Mouse (Mus musculus) midbrain, embryonic 16.5 days (tissue): ENCODE measurements around the gene Nelfa. TPM values are rescaled to one million over a fixed set of nuclear protein-coding genes. Genes with fewer than 3 reads are reported as not detected.

Source experiments
- ATAC-seq: fragments of 200-750 bp; cut with Nextera tagmentation; 2 replicates; pipeline ENCODE4 v1.8.0; 2017; ENCODE audit warnings: moderate TSS enrichment
- H3K27ac ChIP-seq: fragments of 300-500 bp; sonication (generic); 2 replicates; pipeline ENCODE4 v1.5.1; 2014; ENCODE audit warnings: mild to moderate bottlenecking, low read length, mixed read lengths
- H3K27me3 ChIP-seq: fragments of 300-500 bp; sonication (generic); 2 replicates; pipeline ENCODE4 v1.6.1; 2014; ENCODE audit warnings: low read depth, low read length, mixed read lengths; ENCODE audit not compliant: control insufficient read depth, insufficient read depth
- H3K36me3 ChIP-seq: fragments of 300-500 bp; sonication (generic); 2 replicates; pipeline ENCODE4 v1.6.1; 2014; ENCODE audit warnings: mild to moderate bottlenecking, low read length, moderate library complexity, mixed read lengths; ENCODE audit not compliant: control insufficient read depth, insufficient read depth
- H3K4me1 ChIP-seq: fragments of 300-500 bp; sonication (generic); 2 replicates; pipeline ENCODE4 v1.6.1; 2014; ENCODE audit warnings: mild to moderate bottlenecking, low read length, mixed read lengths; ENCODE audit not compliant: control insufficient read depth, insufficient read depth
- H3K4me2 ChIP-seq: fragments of 300-500 bp; sonication (generic); 2 replicates; pipeline ENCODE4 v1.6.1; 2014; ENCODE audit warnings: mild to moderate bottlenecking, low read length, mixed read lengths
- H3K4me3 ChIP-seq: fragments of 300-500 bp; sonication (generic); 2 replicates; pipeline ENCODE4 v1.5.1; 2014; ENCODE audit warnings: low read depth, mild to moderate bottlenecking, low read length, moderate library complexity, mixed read lengths
- H3K9ac ChIP-seq: fragments of 300-500 bp; sonication (generic); 2 replicates; pipeline ENCODE4 v1.6.1; 2014; ENCODE audit warnings: low read depth, low read length, mixed read lengths
- H3K9me3 ChIP-seq: fragments of 300-500 bp; sonication (generic); replicated peaks from 2 replicates; pipeline ENCODE4 v1.6.1; 2014; ENCODE audit warnings: mild to moderate bottlenecking, low read length, mixed read lengths; ENCODE audit not compliant: control insufficient read depth, poor library complexity, severe bottlenecking
- WGBS: fragments of 180-500 bp; shearing (Covaris S2); extraction: QIAGEN DNeasy Blood & Tissue Kit; methylation state at CpG from one replicate; pipeline ENCODE4 v1.1.7; 2014; 5-methylcytosine and 5-hydroxymethylcytosine counted together
- polyA plus RNA-seq: library from polyadenylated mRNA; unstranded; fragments of >200 nt; fragmentation: Nextera tagmentation; extraction: Ambion mirVana; gene quantifications from 2 replicates; pipeline ENCODE4 v1.2.1, GENCODE M21; 2015

The Nelfa gene
- 38.9 and 40.4 TPM in 2 replicates for polyA plus RNA-seq

DNA sequence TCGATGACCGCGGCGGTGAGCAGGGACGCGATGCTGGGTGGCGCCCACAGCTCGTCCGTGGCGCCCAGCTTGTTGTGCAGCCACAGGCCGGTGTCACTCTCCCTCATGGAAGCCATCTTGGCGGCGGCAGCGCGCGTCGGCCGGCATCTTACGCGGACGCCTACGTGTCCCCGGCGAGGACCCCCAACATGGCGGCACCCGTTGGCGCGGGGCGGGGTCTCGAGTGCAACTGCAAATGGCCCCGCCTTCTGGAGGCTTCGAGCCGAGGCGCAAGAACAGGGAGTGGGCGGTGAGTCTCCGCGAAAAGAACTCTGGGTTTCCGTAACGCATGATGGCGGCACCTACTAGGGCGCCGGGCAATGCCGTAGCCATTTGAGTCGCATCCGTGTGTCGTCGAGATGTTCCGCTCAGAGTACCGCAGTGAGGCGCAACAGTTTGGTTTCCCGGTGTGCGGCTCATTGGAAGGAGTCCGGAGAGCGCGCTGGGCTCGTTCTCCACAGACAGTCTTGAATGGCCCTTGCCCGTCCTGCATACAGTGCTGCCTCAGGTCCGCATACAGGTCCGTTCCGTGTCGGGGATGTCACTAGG lies at the start of gene Nelfa:
Nelfa (minus strand) TSS at position 294 of the 588 bp plus-strand sequence.
- Histone ChIP-seq H3K36me3 (no peaks in the 10 kb centered on the region), H3K27me3 (no peaks in the 10 kb centered on the region), H3K4me2 (peak within 1 kb of the TSS; percentile 87), H3K4me1 (peaks cover 29% of the 10 kb centered on the region), H3K27ac (peak within 1 kb of the TSS; percentile 94), H3K9ac (peak within 1 kb of the TSS; percentile 84), H3K9me3 (no peaks in the 10 kb centered on the region), H3K4me3 (peak within 1 kb of the TSS; percentile 70)
- ATAC-seq: peak; percentile 98
- WGBS: under 1% methylated on average over 61 of the region's 61 CpGs

- Histone ChIP-seq H3K9me3 (no peaks in the 10 kb centered on the region), H3K36me3 (peaks cover 4% of the 10 kb centered on the region; the same call in 1 of the 2 replicates), H3K4me3 (peak within 1 kb of the TSS; percentile 96), H3K4me2 (peak within 1 kb of the TSS; percentile 86), H3K27ac (peak within 1 kb of the TSS; percentile 92), H3K4me1 (peaks cover 24% of the 10 kb centered on the region), H3K27me3 (no peaks in the 10 kb centered on the region), H3K9ac (peak within 1 kb of the TSS; percentile 98)
- ATAC-seq: peak; percentile 90
- under 1% methylated on average over 76 of the region's 88 CpGs for WGBS
Measured at GRCm38 (mm10) chr5:33983309-33984121, 47.3 kb upstream of the Nelfa start, which contains the start of gene Gm1673. TSS of gene Gm1673 (plus strand) at chr5:33983433.

DNA sequence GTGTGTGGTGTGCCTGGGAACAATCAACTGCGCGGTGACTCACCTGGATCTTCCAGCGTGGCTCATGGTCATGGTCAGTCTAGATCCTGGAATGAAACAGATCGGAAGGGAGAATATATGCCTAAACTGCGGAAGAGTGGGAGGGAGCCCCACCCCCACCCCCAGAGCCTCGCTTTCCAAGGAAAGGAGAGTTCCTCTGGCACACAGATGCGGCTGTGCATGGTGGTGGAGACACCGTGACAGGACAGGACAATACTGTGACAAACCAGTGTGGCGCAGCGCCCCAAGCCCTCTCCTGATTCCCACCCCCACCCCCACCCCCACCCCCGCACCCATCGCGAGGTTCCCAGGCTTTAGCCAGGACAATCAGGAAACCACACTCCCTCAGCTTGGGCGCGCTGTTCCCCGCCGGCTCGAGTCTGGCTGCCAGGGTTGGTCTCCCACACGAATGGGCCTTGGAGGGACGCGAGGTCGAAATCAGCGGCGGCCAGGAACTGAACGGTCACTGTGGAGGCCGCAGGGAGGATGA lies 46.6 kb upstream of the Nelfa start:
- 4% methylated on average over 24 of the region's 26 CpGs for WGBS
- H3K36me3 ChIP-seq: peaks cover 4% of the 10 kb centered on the region; the same call in 1 of the 2 replicates
- peak overlapping the region; percentile 98 for H3K9ac ChIP-seq
- H3K4me3 ChIP-seq: peak overlapping the region; percentile 96
- H3K4me1 ChIP-seq: peaks cover 24% of the 10 kb centered on the region
- H3K9me3 ChIP-seq: no peaks in the 10 kb centered on the region
- H3K4me2 ChIP-seq: peak overlapping the region; percentile 86
- no peaks in the 10 kb centered on the region for H3K27me3 ChIP-seq
- H3K27ac ChIP-seq: peak overlapping the region; percentile 92
- peak; percentile 49 for ATAC-seq

DNA sequence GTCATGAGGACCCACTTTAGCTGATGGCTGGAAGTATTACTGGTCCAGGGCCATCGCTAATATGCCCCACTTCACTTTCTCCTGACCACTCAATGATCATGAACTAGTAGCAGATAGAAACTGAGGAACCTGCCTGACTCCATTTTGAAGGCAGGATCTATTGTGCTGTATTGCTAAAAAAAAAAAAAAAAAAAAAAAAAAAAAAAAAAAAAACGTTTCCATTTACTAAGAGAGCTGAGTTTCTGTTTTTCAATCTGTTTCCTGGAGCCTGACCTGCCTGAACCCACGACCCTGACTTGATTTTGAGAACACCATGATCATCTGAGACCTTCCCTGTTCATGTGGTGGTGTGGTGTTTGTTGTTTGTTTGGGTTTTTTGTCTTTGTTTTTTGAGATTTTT lies 40.1 kb upstream of the Nelfa start:
- no peak overlapping the region for H3K4me3 ChIP-seq
- no peak overlapping the region for H3K27ac ChIP-seq
- no peak for ATAC-seq
- H3K4me2 ChIP-seq: no peak overlapping the region
- no peak overlapping the region for H3K9ac ChIP-seq
- peaks cover 4% of the 10 kb centered on the region; the same call in 1 of the 2 replicates for H3K36me3 ChIP-seq
- no peaks in the 10 kb centered on the region for H3K27me3 ChIP-seq
- WGBS: 44% methylated on average over 3 of the region's 3 CpGs
- H3K4me1 ChIP-seq: 0 out of 2 replicates have a peak, but pooled peaks cover 3% of the 10 kb centered on the region
- no peaks in the 10 kb centered on the region for H3K9me3 ChIP-seq

- no peak for ATAC-seq
- whole genome bisulfite sequencing: 49% methylated on average over 2 of the region's 2 CpGs
Measured at GRCm38 (mm10) chr5:33974736-33975135, 38.5 kb upstream of the Nelfa start.

GRCm38 (mm10) chr5:33959382-33959781 lies 23.2 kb upstream of the Nelfa start:
- no peak overlapping the region for H3K4me2 ChIP-seq
- H3K27me3 ChIP-seq: no peaks in the 10 kb centered on the region
- no peak overlapping the region for H3K27ac ChIP-seq
- H3K9ac ChIP-seq: no peak overlapping the region
- H3K4me3 ChIP-seq: no peak overlapping the region
- ATAC-seq: no peak
- 78% methylated on average over 4 of the region's 4 CpGs for WGBS
- H3K9me3 ChIP-seq: no peaks in the 10 kb centered on the region
- H3K4me1 ChIP-seq: no peaks in the 10 kb centered on the region
- H3K36me3 ChIP-seq: no peaks in the 10 kb centered on the region

More at GRCm38 (mm10) chr5:33974736-33975135, 38.5 kb upstream of the Nelfa start:
- no peak overlapping the region for H3K4me3 ChIP-seq
- no peaks in the 10 kb centered on the region for H3K27me3 ChIP-seq
- H3K9ac ChIP-seq: no peak overlapping the region
- H3K27ac ChIP-seq: no peak overlapping the region
- no peaks in the 10 kb centered on the region for H3K9me3 ChIP-seq
- H3K4me1 ChIP-seq: no peaks in the 10 kb centered on the region
- no peak overlapping the region for H3K4me2 ChIP-seq
- H3K36me3 ChIP-seq: no peaks in the 10 kb centered on the region

DNA sequence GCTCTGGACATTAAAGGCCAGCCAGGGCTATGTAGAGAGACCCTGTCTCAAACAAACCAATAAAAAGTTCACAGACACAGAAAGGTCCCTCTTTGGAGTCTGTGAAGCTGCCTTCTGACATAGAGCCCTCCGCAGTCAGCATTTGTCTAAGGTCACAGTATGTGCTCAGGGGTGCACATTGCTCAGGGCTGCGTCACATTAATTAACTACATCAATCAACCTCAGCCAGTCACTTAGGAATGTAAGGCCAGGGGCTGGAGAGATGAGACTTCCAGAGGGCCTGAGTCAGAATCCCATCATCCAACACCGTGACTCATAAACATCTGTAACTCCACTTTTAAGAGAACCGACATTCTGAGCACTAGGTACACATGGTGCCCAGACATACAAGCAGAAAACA lies 19.7 kb upstream of the Nelfa start:
- Histone ChIP-seq H3K4me3 (no peak overlapping the region), H3K36me3 (no peaks in the 10 kb centered on the region), H3K4me2 (no peak overlapping the region), H3K27me3 (no peaks in the 10 kb centered on the region), H3K4me1 (no peaks in the 10 kb centered on the region), H3K27ac (no peak overlapping the region), H3K9me3 (no peaks in the 10 kb centered on the region; the same call in 1 of the 2 replicates), H3K9ac (no peak overlapping the region)
- WGBS: 92% methylated on average over 4 of the region's 4 CpGs
- no peak for ATAC-seq

DNA sequence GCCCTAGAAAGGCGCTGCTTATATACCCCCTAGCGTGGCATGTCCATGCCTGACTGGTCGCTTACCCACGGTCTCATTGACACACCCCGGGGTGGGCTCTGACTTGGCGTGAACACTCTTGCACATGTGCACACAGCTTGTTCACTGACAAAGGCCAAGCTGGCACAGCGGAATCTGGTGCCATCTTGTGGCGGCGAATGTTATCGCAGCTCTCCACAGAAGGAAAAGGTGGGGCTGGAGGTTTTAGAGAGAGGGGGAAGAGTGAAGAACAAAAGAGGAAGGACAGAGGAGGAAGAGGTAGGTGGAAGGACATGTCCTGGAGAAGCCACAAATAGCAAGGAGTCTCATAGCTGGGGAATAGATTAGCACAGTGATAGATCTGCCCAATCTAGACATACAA lies 18.1 kb upstream of the Nelfa start:
- peak overlapping the region; percentile 28 for H3K4me3 ChIP-seq
- peak; percentile 89 for ATAC-seq
- H3K9me3 ChIP-seq: no peaks in the 10 kb centered on the region; the same call in 1 of the 2 replicates
- H3K36me3 ChIP-seq: no peaks in the 10 kb centered on the region
- peak overlapping the region; percentile 41 for H3K4me2 ChIP-seq
- no peak overlapping the region for H3K27ac ChIP-seq
- no peaks in the 10 kb centered on the region for H3K27me3 ChIP-seq
- 36% methylated on average over 10 of the region's 10 CpGs for WGBS
- H3K4me1 ChIP-seq: no peaks in the 10 kb centered on the region
- H3K9ac ChIP-seq: no peak overlapping the region; the same call in 1 of the 2 replicates
